Mouse (Mus musculus): ENCODE results near the gene Aqp2. TPM values are rescaled to one million over a fixed set of nuclear protein-coding genes. Genes with fewer than 3 reads are reported as not detected.

The Aqp2 gene
- polyA plus RNA-seq, 1 experiment from 2014 or later = not detected

- peaks cover 69% of the 10 kb centered on the region for H3K4me1 ChIP-seq (replicated peaks)
- peak; percentile 67 for ATAC-seq (ENCODE audit: low FRiP score)
Observed at GRCm38 (mm10) chr15:99607388-99608113, 28.7 kb downstream of the Aqp2 start.

DNA sequence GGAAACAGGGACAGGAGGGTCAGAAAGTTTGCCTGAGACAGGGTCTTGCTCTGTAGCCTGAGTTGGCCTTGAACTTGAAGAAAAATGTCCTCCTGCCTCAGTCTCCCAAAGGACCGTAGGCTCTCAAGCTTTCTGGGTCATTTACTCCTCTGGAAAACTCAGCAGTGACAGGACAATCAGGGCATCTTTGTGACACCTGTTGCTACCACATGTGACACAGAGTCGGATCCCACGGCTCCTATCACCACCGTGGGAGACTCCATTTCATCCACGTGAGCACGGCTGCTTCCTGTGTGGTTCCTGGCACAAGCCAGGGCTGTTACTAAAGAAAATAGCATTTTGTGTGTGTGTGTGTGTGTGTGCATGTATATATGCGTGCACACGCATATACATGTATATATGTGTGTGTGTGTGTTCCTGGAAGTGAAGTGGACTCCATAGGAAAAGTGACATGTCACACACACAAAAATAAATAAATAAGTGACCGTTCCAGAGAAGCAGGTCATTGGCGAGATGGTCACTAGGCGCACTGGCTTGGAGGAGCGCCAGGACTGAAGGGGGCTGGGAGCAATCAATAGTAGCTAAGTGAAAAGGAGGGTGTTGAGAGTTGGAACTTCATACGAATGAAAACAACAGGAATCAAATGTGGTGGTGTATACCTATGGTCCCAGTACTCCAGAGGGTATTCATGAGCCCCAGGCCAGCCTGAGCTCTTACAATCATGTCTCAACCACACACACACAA is 29.7 kb downstream of the Aqp2 start:
- no peak for ATAC-seq (ENCODE audit: low FRiP score)
- Histone ChIP-seq H3K9ac (no peak overlapping the region), H3K36me3 (no peaks in the 10 kb centered on the region), H3K9me3 (no peaks in the 10 kb centered on the region), H3K4me3 (no peak overlapping the region), H3K27ac (peak overlapping the region; percentile 73; the same call in 1 of the 2 replicates), H3K4me2 (no peak overlapping the region), H3K4me1 (replicated peaks) (peaks cover 59% of the 10 kb centered on the region), H3K27me3 (no peaks in the 10 kb centered on the region)
- 70% methylated on average over 13 of the region's 13 CpGs for WGBS

More at GRCm38 (mm10) chr15:99607388-99608113, 28.7 kb downstream of the Aqp2 start:
- no peak overlapping the region for H3K4me3 ChIP-seq
- WGBS = 14% methylated on average over 10 of the region's 10 CpGs
- H3K36me3 ChIP-seq = no peaks in the 10 kb centered on the region
- no peaks in the 10 kb centered on the region for H3K27me3 ChIP-seq
- no peak overlapping the region; the same call in 1 of the 2 replicates for H3K9ac ChIP-seq
- peak overlapping the region; percentile 73 for H3K27ac ChIP-seq
- no peaks in the 10 kb centered on the region for H3K9me3 ChIP-seq
- 0 out of 2 replicates have a peak overlapping the region, but pooled peaks have one; percentile 17 for H3K4me2 ChIP-seq

GRCm38 (mm10) chr15:99611563-99611962 is 32.7 kb downstream of the Aqp2 start:
- H3K27me3 ChIP-seq = no peaks in the 10 kb centered on the region
- H3K4me3 ChIP-seq = no peak overlapping the region
- no peaks in the 10 kb centered on the region for H3K9me3 ChIP-seq
- 62% methylated on average over 7 of the region's 7 CpGs for WGBS
- peak overlapping the region; percentile 19; the same call in 1 of the 2 replicates for H3K9ac ChIP-seq
- peaks cover 53% of the 10 kb centered on the region for H3K4me1 ChIP-seq (replicated peaks)
- H3K4me2 ChIP-seq = no peak overlapping the region
- no peaks in the 10 kb centered on the region for H3K36me3 ChIP-seq
- ATAC-seq (ENCODE audit: low FRiP score) = no peak
- peak overlapping the region; percentile 66 for H3K27ac ChIP-seq

- peaks cover 26% of the 10 kb centered on the region for H3K4me1 ChIP-seq (replicated peaks)
- H3K27ac ChIP-seq = peak overlapping the region; percentile 55
- H3K36me3 ChIP-seq = no peaks in the 10 kb centered on the region
- no peak overlapping the region for H3K4me2 ChIP-seq
- H3K27me3 ChIP-seq = no peaks in the 10 kb centered on the region
- H3K9ac ChIP-seq = 0 out of 2 replicates have a peak overlapping the region, but pooled peaks have one; percentile 56
- no peak for ATAC-seq (ENCODE audit: low FRiP score)
- no peaks in the 10 kb centered on the region for H3K9me3 ChIP-seq
- WGBS = 77% methylated on average over 13 of the region's 13 CpGs
- no peak overlapping the region for H3K4me3 ChIP-seq
Observed at GRCm38 (mm10) chr15:99614273-99614672, 35.4 kb downstream of the Aqp2 start.

DNA sequence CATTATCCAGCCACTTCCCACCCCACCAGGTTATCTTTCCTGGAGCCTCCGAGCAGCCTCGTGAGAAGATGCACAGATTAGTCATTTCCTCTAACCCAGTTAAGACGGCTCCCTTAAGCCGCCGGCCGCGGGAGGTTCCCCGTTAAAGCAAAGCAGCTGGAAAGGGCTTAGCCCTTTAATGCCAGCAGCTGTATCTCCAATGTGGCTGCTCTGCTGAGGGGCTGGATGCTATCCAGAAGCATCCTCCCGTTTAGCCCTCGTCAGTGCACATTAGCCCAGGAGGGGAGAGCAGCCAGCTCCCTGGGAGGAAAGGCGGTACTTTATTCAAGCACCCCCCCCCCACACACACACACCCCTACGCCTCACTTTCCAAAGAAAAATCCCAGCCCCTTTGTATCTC is 35.9 kb downstream of the Aqp2 start:
- Histone ChIP-seq H3K9ac (peak overlapping the region; percentile 56; the same call in 1 of the 2 replicates), H3K27me3 (no peaks in the 10 kb centered on the region), H3K27ac (peak overlapping the region; percentile 55), H3K4me1 (replicated peaks) (peaks cover 30% of the 10 kb centered on the region), H3K36me3 (no peaks in the 10 kb centered on the region; the same call in 1 of the 2 replicates), H3K9me3 (no peaks in the 10 kb centered on the region), H3K4me2 (no peak overlapping the region), H3K4me3 (no peak overlapping the region)
- WGBS = 13% methylated on average over 12 of the region's 12 CpGs
- ATAC-seq (ENCODE audit: low FRiP score) = 0 out of 2 replicates have a peak, but pooled peaks have one; percentile 36

GRCm38 (mm10) chr15:99615246-99615645 is 36.4 kb downstream of the Aqp2 start:
- Histone ChIP-seq H3K36me3 (no peaks in the 10 kb centered on the region; the same call in 1 of the 2 replicates), H3K4me1 (replicated peaks) (peaks cover 32% of the 10 kb centered on the region), H3K27me3 (no peaks in the 10 kb centered on the region), H3K9ac (no peak overlapping the region), H3K27ac (peak overlapping the region; percentile 55), H3K9me3 (no peaks in the 10 kb centered on the region), H3K4me2 (no peak overlapping the region), H3K4me3 (no peak overlapping the region)
- no peak for ATAC-seq (ENCODE audit: low FRiP score)
- 64% methylated on average over 9 of the region's 9 CpGs for WGBS

DNA sequence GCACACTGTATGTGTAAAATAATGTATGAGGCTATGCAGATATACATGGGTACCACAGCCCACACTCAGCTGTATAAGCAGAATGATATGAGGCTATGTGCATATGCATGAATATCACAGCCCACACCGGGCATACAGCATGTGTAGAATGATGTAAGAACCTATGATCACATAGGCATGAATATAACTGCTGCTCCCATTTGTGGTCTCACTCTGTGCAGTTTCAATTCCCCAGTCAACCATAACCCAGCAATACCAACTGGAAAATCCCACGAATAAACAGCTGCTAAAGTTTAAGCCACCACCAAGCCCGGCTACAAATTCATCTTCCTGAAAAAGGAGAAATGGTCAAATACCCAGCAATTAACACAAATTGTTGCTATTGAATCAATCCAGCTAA is 39.7 kb downstream of the Aqp2 start:
- H3K4me2 ChIP-seq = no peak overlapping the region
- peaks cover 26% of the 10 kb centered on the region for H3K4me1 ChIP-seq (replicated peaks)
- H3K4me3 ChIP-seq = no peak overlapping the region
- H3K27ac ChIP-seq = no peak overlapping the region
- peaks cover 20% of the 10 kb centered on the region for H3K36me3 ChIP-seq
- WGBS = 88% methylated on average over 3 of the region's 3 CpGs
- H3K9me3 ChIP-seq = no peaks in the 10 kb centered on the region
- ATAC-seq (ENCODE audit: low FRiP score) = no peak
- H3K27me3 ChIP-seq = no peaks in the 10 kb centered on the region
- no peak overlapping the region for H3K9ac ChIP-seq

- Histone ChIP-seq H3K4me2 (no peak overlapping the region), H3K36me3 (peaks cover 31% of the 10 kb centered on the region), H3K9me3 (no peaks in the 10 kb centered on the region), H3K9ac (no peak overlapping the region), H3K4me3 (no peak overlapping the region), H3K4me1 (replicated peaks) (peaks cover 18% of the 10 kb centered on the region), H3K27ac (peak overlapping the region; percentile 62), H3K27me3 (no peaks in the 10 kb centered on the region)
- WGBS = 71% methylated on average over 4 of the region's 4 CpGs
- ATAC-seq (ENCODE audit: low FRiP score) = no peak
Observed at GRCm38 (mm10) chr15:99619821-99620220, 41.0 kb downstream of the Aqp2 start.

- Histone ChIP-seq H3K4me3 (no peak overlapping the region), H3K4me1 (replicated peaks) (peaks cover 11% of the 10 kb centered on the region), H3K4me2 (no peak overlapping the region), H3K9ac (no peak overlapping the region), H3K27me3 (no peaks in the 10 kb centered on the region), H3K36me3 (peaks cover 52% of the 10 kb centered on the region), H3K9me3 (no peaks in the 10 kb centered on the region), H3K27ac (no peak overlapping the region)
- ATAC-seq (ENCODE audit: low FRiP score) = no peak
- 95% methylated on average over 11 of the region's 11 CpGs for WGBS
Observed at GRCm38 (mm10) chr15:99622063-99622462, 43.2 kb downstream of the Aqp2 start.

GRCm38 (mm10) chr15:99631618-99632017 is 52.8 kb downstream of the Aqp2 start:
- Histone ChIP-seq H3K4me1 (replicated peaks) (peaks cover 6% of the 10 kb centered on the region), H3K9me3 (no peaks in the 10 kb centered on the region), H3K4me2 (no peak overlapping the region), H3K27me3 (no peaks in the 10 kb centered on the region), H3K4me3 (no peak overlapping the region), H3K36me3 (peaks cover 61% of the 10 kb centered on the region), H3K27ac (no peak overlapping the region), H3K9ac (no peak overlapping the region)
- ATAC-seq (ENCODE audit: low FRiP score) = no peak
